Mouse (Mus musculus) cerebellum, postnatal 14 days (tissue): ENCODE results near the gene Shank3.
A peak's percentile ranks its signal among the peaks of the same experiment; 100 is the strongest.

ENCODE experiments used
- DNase-seq, 2 experiments: peaks; one replicate each; pipeline ENCODE4 v3.0.0; 2021; ENCODE audit warnings: mixed read lengths in 2 of 2

The Shank3 gene

GRCm38 (mm10) chr15:89477806-89478205 is 21.6 kb upstream of the Shank3 start:
- DNase-seq = no peak

- DNase-seq = no peak
These were observed 20.8 kb upstream of the Shank3 start for GRCm38 (mm10) chr15:89478622-89479021.

GRCm38 (mm10) chr15:89480584-89480983 is 18.8 kb upstream of the Shank3 start:
- peak; percentile 84 to 85 for DNase-seq

- no peak for DNase-seq
These were observed 11.2 kb upstream of the Shank3 start for GRCm38 (mm10) chr15:89488182-89488581.

- no peak for DNase-seq
These were observed 10.8 kb upstream of the Shank3 start for GRCm38 (mm10) chr15:89488611-89489117.

- no peak for DNase-seq
These were observed 4.5 kb upstream of the Shank3 start for GRCm38 (mm10) chr15:89494970-89495369.

GRCm38 (mm10) chr15:89496131-89496530 is 3.3 kb upstream of the Shank3 start:
- peak in 1 of 2 experiments; percentile 50 for DNase-seq

- DNase-seq = no peak
These were observed 2.6 kb upstream of the Shank3 start for GRCm38 (mm10) chr15:89496841-89497240.

GRCm38 (mm10) chr15:89497391-89498048 is 1.9 kb upstream of the Shank3 start:
- no peak for DNase-seq

GRCm38 (mm10) chr15:89498049-89498960 is 1.1 kb upstream of the Shank3 start:
- peak; percentile 79 to 86 for DNase-seq

- DNase-seq = peak; percentile 83 to 87
These were observed 379 bp downstream of the Shank3 start for GRCm38 (mm10) chr15:89499784-89500220.

GRCm38 (mm10) chr15:89500221-89500791 is 883 bp downstream of the Shank3 start:
- peak in 1 of 2 experiments; percentile 72 for DNase-seq

GRCm38 (mm10) chr15:89501321-89501720 is 1.9 kb downstream of the Shank3 start:
- DNase-seq = no peak

- DNase-seq = no peak
These were observed 5.4 kb downstream of the Shank3 start for GRCm38 (mm10) chr15:89504838-89505237.

- DNase-seq = no peak
These were observed 8.3 kb downstream of the Shank3 start for GRCm38 (mm10) chr15:89507751-89508150.

GRCm38 (mm10) chr15:89512679-89513078 is 13.3 kb downstream of the Shank3 start:
- no peak for DNase-seq

GRCm38 (mm10) chr15:89521951-89522350 is 22.5 kb downstream of the Shank3 start:
- DNase-seq = peak in 1 of 2 experiments; percentile 39

- peak; percentile 61 to 63 for DNase-seq
These were observed 23.3 kb downstream of the Shank3 start for GRCm38 (mm10) chr15:89522566-89523282.

- peak; percentile 64 to 76 for DNase-seq
These were observed 23.9 kb downstream of the Shank3 start for GRCm38 (mm10) chr15:89523283-89523832.

GRCm38 (mm10) chr15:89524001-89524571 is 24.7 kb downstream of the Shank3 start:
- peak; percentile 43 to 54 for DNase-seq

GRCm38 (mm10) chr15:89524611-89525415 is 25.4 kb downstream of the Shank3 start:
- DNase-seq = peak; percentile 66 to 67
